In the genomic region with DNA sequence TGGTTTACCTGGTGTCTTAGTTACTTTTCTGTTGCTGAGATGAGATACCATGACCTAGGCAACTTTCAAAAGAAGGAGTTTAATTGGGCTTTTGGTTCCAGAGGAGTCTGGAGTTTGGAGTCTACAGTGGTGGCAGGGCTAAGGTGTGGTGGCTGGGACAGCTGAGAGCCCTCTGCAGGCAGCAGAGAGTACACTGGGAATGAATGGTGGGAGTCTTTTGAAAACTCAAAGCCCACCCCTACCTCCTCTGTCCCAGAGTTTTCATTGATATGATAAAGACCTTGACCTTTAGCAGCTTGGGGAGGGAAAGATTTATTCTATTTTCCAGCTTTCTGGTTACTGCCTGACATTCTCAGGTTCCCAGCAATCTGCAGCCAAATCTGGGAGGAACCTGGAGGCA, we compare ENCODE assay signal across 28 mouse cellular contexts. TPM values are rescaled to one million over a fixed set of nuclear protein-coding genes. Genes with fewer than 3 reads are reported as not detected.
DNase-seq lines count a peak whose midpoint lies in the region; TF ChIP-seq lines count a peak whose summit lies in the region.
"Had no signal": no experiment of that assay in that cellular context is flagged by ENCODE, and none has a peak within 500 bp of the region (broad histone marks: within the 10 kb centered on the region; RNA-seq: fewer than 3 reads in every experiment).

No protein-coding gene starts in this region.

- peak; percentile 6; the same call in 1 of the 2 replicates for TF ChIP-seq CTCF in heart, adult 2 months (IDR thresholded peaks at IDR 0.05)
- peak; percentile 38 for TF ChIP-seq CTCF in layer of hippocampus, adult 2 months (conservative IDR thresholded peaks at IDR 0.05)
- peak; percentile 38 for TF ChIP-seq CTCF in ES-Bruce4 (IDR thresholded peaks at IDR 0.05; ENCODE audit: low read depth, low read length)

- DNase-seq in heart, adult 2 months = no peak
- DNase-seq in heart, embryonic 10.5 days (ENCODE audit: low spot score) = no peak
- DNase-seq in layer of hippocampus, adult 2 months (ENCODE audit: low spot score in 2 of 2) = no peak
- no peak for DNase-seq in layer of hippocampus, postnatal 10 days (ENCODE audit: low spot score in 2 of 2)
- DNase-seq in R1 (ENCODE audit: low read depth, low spot score) = peak; percentile 63
- DNase-seq in cerebellum, postnatal 4 days (ENCODE audit: low spot score in 2 of 2) = no peak
- DNase-seq in right cerebral cortex, adult 2 months (ENCODE audit: low spot score in 2 of 2) = no peak
- DNase-seq: adrenal gland, adult 2 months; adrenal gland, postnatal 14 days; B cell, adult 2 months; cerebellum, adult 11 months; cerebellum, adult 2 months; cerebellum, postnatal 25 days; embryo, embryonic 11 days; gastrocnemius, postnatal 14 days; heart, postnatal 14 days; heart, postnatal 4 days; kidney, adult 11 months had no signal

- intact Hi-C loops in heart, adult 2 months (cut with DNase I) = no loop called here

- no peaks in the 10 kb centered on the region for H3K27me3 ChIP-seq in heart, adult 2 months (ENCODE audit: control insufficient read depth, insufficient read depth, low read length)
- H3K27me3 ChIP-seq in heart, embryonic 10.5 days (ENCODE audit: insufficient read depth, poor library complexity, severe bottlenecking) = no peaks in the 10 kb centered on the region
- no peaks in the 10 kb centered on the region for H3K27me3 ChIP-seq in ES-Bruce4 (ENCODE audit: control insufficient read depth, insufficient read depth, low read length, poor library complexity, severe bottlenecking)
- H3K27me3 ChIP-seq: CH12.LX; embryonic facial prominence, embryonic 13.5 days; forebrain, embryonic 12.5 days; forebrain, embryonic 15.5 days; heart, embryonic 13.5 days; hindbrain, embryonic 15.5 days; intestine, embryonic 15.5 days had no signal

- no peaks in the 10 kb centered on the region for H3K9me3 ChIP-seq in heart, embryonic 10.5 days
- no peaks in the 10 kb centered on the region for H3K9me3 ChIP-seq in ES-Bruce4 (replicated peaks; ENCODE audit: control insufficient read depth, insufficient read depth, low read length, poor library complexity, severe bottlenecking)
- H3K9me3 ChIP-seq: embryonic facial prominence, embryonic 10.5 days; embryonic facial prominence, embryonic 13.5 days; forebrain, embryonic 12.5 days; forebrain, embryonic 15.5 days; heart, embryonic 13.5 days; hindbrain, embryonic 15.5 days; intestine, embryonic 15.5 days had no signal

- TF ChIP-seq POLR2A in heart, adult 2 months (IDR thresholded peaks at IDR 0.05; ENCODE audit: insufficient read depth, low read depth, low read length) = no peak
- no peak for TF ChIP-seq POLR2A in ES-Bruce4 (IDR thresholded peaks at IDR 0.05; ENCODE audit: insufficient read depth, low read length)

- no peak overlapping the region for H3K4me3 ChIP-seq in heart, adult 2 months
- no peak overlapping the region for H3K4me3 ChIP-seq in heart, embryonic 10.5 days
- H3K4me3 ChIP-seq in layer of hippocampus, adult 2 months = no peak overlapping the region
- H3K4me3 ChIP-seq in ES-Bruce4 (ENCODE audit: low read depth, low read length) = no peak overlapping the region
- H3K4me3 ChIP-seq: embryonic facial prominence, embryonic 10.5 days; embryonic facial prominence, embryonic 13.5 days; erythroblast, embryonic 14.5 days; forebrain, embryonic 12.5 days; forebrain, embryonic 15.5 days; heart, embryonic 13.5 days; hindbrain, embryonic 15.5 days; intestine, embryonic 15.5 days had no signal

- H3K9ac ChIP-seq in heart, adult 2 months (ENCODE audit: low read depth, low read length) = no peak overlapping the region
- no peak overlapping the region for H3K9ac ChIP-seq in ES-Bruce4 (ENCODE audit: low read depth, poor library complexity, severe bottlenecking)
- H3K9ac ChIP-seq: forebrain, embryonic 12.5 days; forebrain, embryonic 15.5 days; heart, embryonic 13.5 days; hindbrain, embryonic 15.5 days; intestine, embryonic 15.5 days had no signal

- H3K4me1 ChIP-seq in heart, adult 2 months (ENCODE audit: control insufficient read depth, insufficient read depth, low read length) = no peaks in the 10 kb centered on the region
- H3K4me1 ChIP-seq in heart, embryonic 10.5 days = 0 out of 2 replicates have a peak, but pooled peaks cover under 1% of the 10 kb centered on the region
- H3K4me1 ChIP-seq in ES-Bruce4 (ENCODE audit: control insufficient read depth, insufficient read depth, low read length) = peaks cover 3% of the 10 kb centered on the region
- H3K4me1 ChIP-seq: embryonic facial prominence, embryonic 13.5 days; forebrain, embryonic 15.5 days; hindbrain, embryonic 15.5 days; intestine, embryonic 15.5 days had no signal

- no peak for TF ChIP-seq EP300 in heart, adult 2 months (IDR thresholded peaks at IDR 0.05; ENCODE audit: insufficient read depth, low read depth, low read length)
- no peak for TF ChIP-seq EP300 in ES-Bruce4 (IDR thresholded peaks at IDR 0.05; ENCODE audit: insufficient read depth, low read depth, low read length)

- no peaks in the 10 kb centered on the region for H3K79me2 ChIP-seq in heart, adult 2 months (replicated peaks; ENCODE audit: control insufficient read depth, insufficient read depth, low read length)

- no peak overlapping the region for H3K27ac ChIP-seq in heart, adult 2 months
- H3K27ac ChIP-seq in heart, embryonic 10.5 days = no peak overlapping the region
- H3K27ac ChIP-seq in layer of hippocampus, adult 2 months = peak overlapping the region; percentile 84
- peak overlapping the region; percentile 35 for H3K27ac ChIP-seq in ES-Bruce4 (ENCODE audit: insufficient read depth, low read length)
- H3K27ac ChIP-seq: embryonic facial prominence, embryonic 10.5 days; embryonic facial prominence, embryonic 13.5 days; forebrain, embryonic 12.5 days; forebrain, embryonic 15.5 days; heart, embryonic 13.5 days; hindbrain, embryonic 15.5 days; intestine, embryonic 15.5 days had no signal

- H3K36me3 ChIP-seq in heart, adult 2 months (ENCODE audit: control insufficient read depth, insufficient read depth, low read length) = no peaks in the 10 kb centered on the region
- peaks cover 86% of the 10 kb centered on the region for H3K36me3 ChIP-seq in heart, embryonic 10.5 days
- H3K36me3 ChIP-seq in ES-Bruce4 (ENCODE audit: control insufficient read depth, insufficient read depth, low read length, poor library complexity, severe bottlenecking) = peaks cover 7% of the 10 kb centered on the region

RNA-seq across cellular contexts. Expression of a gene that starts 7.0 kb away (rescaled TPM):
- total RNA-seq in heart, adult 2 months (2021) = 10 to 100 TPM; 40.3 to 44.1 TPM
- 37.5 and 37.6 TPM in 2 replicates for polyA plus RNA-seq in heart, adult 2 months (2012; rRNA removed)
- 39.2 and 45.3 TPM in 2 replicates for polyA plus RNA-seq in heart, embryonic 10.5 days (2016; fragmentation: Nextera tagmentation; extraction: Ambion mirVana)
- total RNA-seq in layer of hippocampus, adult 2 months (2021) = 10 to 100 TPM; 55.1 to 62.6 TPM
- total RNA-seq in layer of hippocampus, postnatal 10 days (2021) = 10 to 100 TPM; 27.7 to 29.8 TPM
- 19.5 and 24.0 TPM in 2 replicates for polyA plus RNA-seq in ES-Bruce4 (2011; ENCODE audit: insufficient read depth, insufficient read length, low read depth, missing spikeins)

RNA-seq across cellular contexts. Expression of a gene that starts 12.0 kb away (rescaled TPM):
- total RNA-seq in heart, adult 2 months (2021) = 10 to 100 TPM; 42.3 to 46.1 TPM
- 13.9 and 20.8 TPM in 2 replicates for polyA plus RNA-seq in heart, adult 2 months (2012; rRNA removed)
- polyA plus RNA-seq in heart, embryonic 10.5 days (2016; fragmentation: Nextera tagmentation; extraction: Ambion mirVana) = 30.6 and 44.4 TPM in 2 replicates
- 10 to 100 TPM; 79.9 to 87.5 TPM for total RNA-seq in layer of hippocampus, adult 2 months (2021)
- total RNA-seq in layer of hippocampus, postnatal 10 days (2021) = 10 to 100 TPM; 47.8 to 51.1 TPM
- polyA plus RNA-seq in ES-Bruce4 (2011; ENCODE audit: insufficient read depth, insufficient read length, low read depth, missing spikeins) = 84.9 and 86.6 TPM in 2 replicates

RNA-seq across cellular contexts. Expression of a gene that starts 25.6 kb away (rescaled TPM):
- total RNA-seq in heart, adult 2 months (2021) = 10 to 100 TPM in 1 of 2 experiments, 1 to 10 TPM in 1; 9.9 to 10.6 TPM
- polyA plus RNA-seq in heart, adult 2 months (2012; rRNA removed) = 5.8 and 8.8 TPM in 2 replicates
- polyA plus RNA-seq in heart, embryonic 10.5 days (2016; fragmentation: Nextera tagmentation; extraction: Ambion mirVana) = 25.1 and 25.4 TPM in 2 replicates
- total RNA-seq in layer of hippocampus, adult 2 months (2021) = 10 to 100 TPM; 29.8 to 32.0 TPM
- total RNA-seq in layer of hippocampus, postnatal 10 days (2021) = 10 to 100 TPM; 23.0 to 23.7 TPM
- 28.2 and 32.4 TPM in 2 replicates for polyA plus RNA-seq in ES-Bruce4 (2011; ENCODE audit: insufficient read depth, insufficient read length, low read depth, missing spikeins)

Comparison
In these comparisons a context has a peak if more than half of its experiments do, and no peak if none do; other contexts are left out.
1. H3K27ac ChIP-seq: peak in layer of hippocampus, adult 2 months (single experiment) and ES-Bruce4 (single experiment); none in heart, adult 2 months (single experiment) and heart, embryonic 10.5 days (single experiment).
2. Peak in every context shown above with its lines, with median percentiles within 50 percentile points of each other: CTCF ChIP-seq.